Mouse (Mus musculus): ENCODE results near the gene Exosc2. TPM values are rescaled to one million over a fixed set of nuclear protein-coding genes. Genes with fewer than 3 reads are reported as not detected.

Exosc2 gene
- polyA plus RNA-seq, 1 experiment from 2014 or later, result 54.3 TPM

Other genes with a start within 250 kb of the Exosc2 start
- gene Ass1, start 200.5 kb upstream of the Exosc2 start, polyA plus RNA-seq (2015; fragmentation: Nextera tagmentation; extraction: Ambion mirVana), result 44.1 and 45.8 TPM in 2 replicates
- 69.8 and 79.2 TPM in 2 replicates for gene Fubp3, start 98.1 kb upstream of the Exosc2 start, polyA plus RNA-seq (2015; fragmentation: Nextera tagmentation; extraction: Ambion mirVana)
- gene Prdm12, start 30.7 kb upstream of the Exosc2 start, polyA plus RNA-seq (2015; fragmentation: Nextera tagmentation; extraction: Ambion mirVana), result not detected in 2 replicates
- gene Abl1, start 17.7 kb downstream of the Exosc2 start, polyA plus RNA-seq (2015; fragmentation: Nextera tagmentation; extraction: Ambion mirVana), result 37.7 and 40.1 TPM in 2 replicates
- gene Qrfp, start 139.9 kb downstream of the Exosc2 start, polyA plus RNA-seq (2015; fragmentation: Nextera tagmentation; extraction: Ambion mirVana), result 0.14 TPM in 1 of 2 replicates, not detected in the other
- gene Fibcd1, start 175.3 kb downstream of the Exosc2 start, polyA plus RNA-seq (2015; fragmentation: Nextera tagmentation; extraction: Ambion mirVana), result 0.14 and 0.26 TPM in 2 replicates
- gene Lamc3, start 216.6 kb downstream of the Exosc2 start, polyA plus RNA-seq (2015; fragmentation: Nextera tagmentation; extraction: Ambion mirVana), result 1.5 and 1.9 TPM in 2 replicates

All from limb, embryonic 15.5 days (tissue).